Mouse (Mus musculus): ENCODE data around the gene Prdm10.

- TF ChIP-seq CTCF (IDR thresholded peaks at IDR 0.05; ENCODE audit: insufficient read depth, low read length) (peak; percentile 83), POLR2A (IDR thresholded peaks at IDR 0.05; ENCODE audit: borderline replicate concordance, extremely low read depth, low read depth, low read length) (no peak)
Measured at GRCm38 (mm10) chr9:31400441-31400840, 120.1 kb downstream of the Prdm10 start.
